24 mouse cellular contexts compared by ENCODE assay signal in the genomic region with DNA sequence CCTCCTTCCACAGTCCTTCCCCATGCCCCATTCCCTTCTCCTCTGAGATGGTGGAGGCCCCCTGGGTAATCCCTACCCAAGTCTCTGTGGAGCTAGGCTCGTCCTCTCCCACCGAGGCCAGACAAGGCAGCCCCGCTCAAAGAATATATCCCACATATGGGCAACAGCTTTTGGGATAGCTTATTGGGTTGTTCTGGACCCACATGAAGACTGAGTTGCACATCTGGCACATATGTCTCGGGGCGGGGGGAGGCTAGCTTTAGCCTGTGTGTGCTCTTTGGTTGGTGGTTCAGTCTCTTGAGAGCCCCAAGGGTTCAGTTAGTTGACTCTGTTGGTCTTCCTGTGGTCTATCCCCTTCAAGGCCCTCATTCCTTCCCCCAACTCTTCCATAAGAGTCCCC. TPM values are rescaled to one million over a fixed set of nuclear protein-coding genes. Genes with fewer than 3 reads are reported as not detected.
A peak's percentile ranks its signal among the peaks of the same experiment; 100 is the strongest.
DNase-seq lines count a peak whose midpoint lies in the region; ATAC-seq and TF ChIP-seq lines count a peak whose summit lies in the region.
"Had no signal": no experiment of that assay in that cellular context is flagged by ENCODE, and none has a peak within 500 bp of the region (broad histone marks: within the 10 kb centered on the region; RNA-seq: fewer than 3 reads in every experiment).

No protein-coding gene starts in this region.

- TF ChIP-seq EP300 in heart, adult 2 months (IDR thresholded peaks at IDR 0.05; ENCODE audit: insufficient read depth, low read depth, low read length), result no peak

- no peak overlapping the region for H3K4me2 ChIP-seq in embryonic facial prominence, embryonic 15.5 days (replicated peaks)
- no peak overlapping the region for H3K4me2 ChIP-seq in heart, embryonic 13.5 days
- no peak overlapping the region for H3K4me2 ChIP-seq in midbrain, embryonic 11.5 days
- H3K4me2 ChIP-seq in midbrain, embryonic 16.5 days (ENCODE audit: low read length), result no peak overlapping the region
- H3K4me2 ChIP-seq: embryonic facial prominence, embryonic 13.5 days; forebrain, embryonic 13.5 days; forebrain, embryonic 15.5 days had no signal

- no peak for DNase-seq in embryonic facial prominence, embryonic 10.5 days (ENCODE audit: low spot score)
- DNase-seq in heart, adult 2 months, result no peak
- DNase-seq in midbrain, embryonic 11.5 days (ENCODE audit: low spot score, missing footprints), result peak; percentile 82
- DNase-seq: adrenal gland, adult 8-10 months; adrenal gland, postnatal 14 days; adrenal gland, postnatal 36 days; B cell, adult 2 months; cerebellum, adult 11-12 months; cerebellum, adult 2 months; cerebellum, adult 9-10 months; cerebellum, postnatal 10 days; cerebellum, postnatal 25 days; forebrain, postnatal 0 days had no signal

- H3K27me3 ChIP-seq in embryonic facial prominence, embryonic 15.5 days, result no peaks in the 10 kb centered on the region
- no peaks in the 10 kb centered on the region for H3K27me3 ChIP-seq in embryonic facial prominence, embryonic 10.5 days (replicated peaks; ENCODE audit: low read depth, poor library complexity, severe bottlenecking)
- H3K27me3 ChIP-seq in heart, embryonic 13.5 days (replicated peaks), result no peaks in the 10 kb centered on the region
- no peaks in the 10 kb centered on the region for H3K27me3 ChIP-seq in heart, adult 2 months (ENCODE audit: control insufficient read depth, insufficient read depth, low read length)
- H3K27me3 ChIP-seq in midbrain, embryonic 11.5 days (ENCODE audit: control insufficient read depth, insufficient read depth, low read length), result no peaks in the 10 kb centered on the region
- H3K27me3 ChIP-seq in midbrain, embryonic 16.5 days (ENCODE audit: control insufficient read depth, insufficient read depth, low read depth, low read length), result no peaks in the 10 kb centered on the region
- H3K27me3 ChIP-seq: CH12.LX; embryonic facial prominence, embryonic 13.5 days; forebrain, embryonic 13.5 days; forebrain, embryonic 15.5 days; Patski had no signal

- 0 out of 2 replicates have a peak, but pooled peaks cover 2% of the 10 kb centered on the region for H3K79me2 ChIP-seq in heart, adult 2 months (replicated peaks; ENCODE audit: control insufficient read depth, insufficient read depth, low read length)

- peaks cover 16% of the 10 kb centered on the region; the same call in 1 of the 2 replicates for H3K4me1 ChIP-seq in embryonic facial prominence, embryonic 15.5 days
- peaks cover 9% of the 10 kb centered on the region; the same call in 1 of the 2 replicates for H3K4me1 ChIP-seq in embryonic facial prominence, embryonic 10.5 days
- peaks cover 88% of the 10 kb centered on the region for H3K4me1 ChIP-seq in heart, embryonic 13.5 days
- peaks cover 5% of the 10 kb centered on the region for H3K4me1 ChIP-seq in heart, adult 2 months (ENCODE audit: control insufficient read depth, insufficient read depth, low read length)
- no peaks in the 10 kb centered on the region for H3K4me1 ChIP-seq in midbrain, embryonic 11.5 days (ENCODE audit: control insufficient read depth, insufficient read depth, low read length)
- no peaks in the 10 kb centered on the region for H3K4me1 ChIP-seq in midbrain, embryonic 16.5 days (ENCODE audit: control insufficient read depth, insufficient read depth, low read length)
- H3K4me1 ChIP-seq: forebrain, embryonic 13.5 days; forebrain, embryonic 15.5 days had no signal

- H3K4me3 ChIP-seq in embryonic facial prominence, embryonic 15.5 days (replicated peaks), result no peak overlapping the region
- H3K4me3 ChIP-seq in embryonic facial prominence, embryonic 10.5 days, result no peak overlapping the region
- H3K4me3 ChIP-seq in heart, embryonic 13.5 days, result no peak overlapping the region
- H3K4me3 ChIP-seq in heart, adult 2 months, result no peak overlapping the region
- no peak overlapping the region for H3K4me3 ChIP-seq in midbrain, embryonic 11.5 days (ENCODE audit: low read depth, low read length)
- no peak overlapping the region for H3K4me3 ChIP-seq in midbrain, embryonic 16.5 days (ENCODE audit: low read depth, low read length)
- H3K4me3 ChIP-seq: embryonic facial prominence, embryonic 13.5 days; forebrain, embryonic 13.5 days; forebrain, embryonic 15.5 days had no signal

- WGBS in embryonic facial prominence, embryonic 15.5 days, result 63% methylated on average over 5 of the region's 5 CpGs
- WGBS in embryonic facial prominence, embryonic 10.5 days, result 87% methylated on average over 5 of the region's 5 CpGs
- WGBS in heart, embryonic 13.5 days, result 80% methylated on average over 5 of the region's 5 CpGs
- 88% methylated on average over 5 of the region's 5 CpGs for WGBS in heart, adult 2 months
- WGBS in midbrain, embryonic 11.5 days, result 88% methylated on average over 5 of the region's 5 CpGs
- 92% methylated on average over 5 of the region's 5 CpGs for WGBS in midbrain, embryonic 16.5 days

- no peak for TF ChIP-seq CTCF in heart, adult 2 months (IDR thresholded peaks at IDR 0.05)

- H3K9me3 ChIP-seq in embryonic facial prominence, embryonic 15.5 days (replicated peaks), result no peaks in the 10 kb centered on the region
- no peaks in the 10 kb centered on the region for H3K9me3 ChIP-seq in embryonic facial prominence, embryonic 10.5 days
- H3K9me3 ChIP-seq in heart, embryonic 13.5 days, result no peaks in the 10 kb centered on the region
- no peaks in the 10 kb centered on the region for H3K9me3 ChIP-seq in midbrain, embryonic 11.5 days (ENCODE audit: control insufficient read depth, low read length)
- no peaks in the 10 kb centered on the region for H3K9me3 ChIP-seq in midbrain, embryonic 16.5 days (replicated peaks; ENCODE audit: control insufficient read depth, low read length, poor library complexity, severe bottlenecking)
- H3K9me3 ChIP-seq: embryonic facial prominence, embryonic 13.5 days; forebrain, embryonic 13.5 days; forebrain, embryonic 15.5 days had no signal

- H3K27ac ChIP-seq in embryonic facial prominence, embryonic 15.5 days (replicated peaks), result no peak overlapping the region
- H3K27ac ChIP-seq in embryonic facial prominence, embryonic 10.5 days (replicated peaks), result no peak overlapping the region
- 0 out of 2 replicates have a peak overlapping the region, but pooled peaks have one; percentile 24 for H3K27ac ChIP-seq in heart, embryonic 13.5 days (replicated peaks)
- no peak overlapping the region for H3K27ac ChIP-seq in heart, adult 2 months
- H3K27ac ChIP-seq in midbrain, embryonic 11.5 days (ENCODE audit: low read depth, low read length), result no peak overlapping the region
- no peak overlapping the region for H3K27ac ChIP-seq in midbrain, embryonic 16.5 days (ENCODE audit: low read length)
- H3K27ac ChIP-seq: embryonic facial prominence, embryonic 13.5 days; forebrain, embryonic 13.5 days; forebrain, embryonic 15.5 days had no signal

- no peak for TF ChIP-seq POLR2A in heart, adult 2 months (IDR thresholded peaks at IDR 0.05; ENCODE audit: insufficient read depth, low read depth, low read length)

- intact Hi-C loops in heart, adult 2 months (cut with DNase I), result loop anchor here (5.0 kb wide), 1 partner anchor 40 kb away; no protein-coding TSS in a partner anchor

- H3K9ac ChIP-seq in embryonic facial prominence, embryonic 15.5 days, result no peak overlapping the region
- H3K9ac ChIP-seq in heart, embryonic 13.5 days, result no peak overlapping the region
- H3K9ac ChIP-seq in heart, adult 2 months (ENCODE audit: low read depth, low read length), result no peak overlapping the region
- no peak overlapping the region for H3K9ac ChIP-seq in midbrain, embryonic 11.5 days (ENCODE audit: low read length)
- H3K9ac ChIP-seq in midbrain, embryonic 16.5 days (ENCODE audit: low read depth, low read length), result no peak overlapping the region
- H3K9ac ChIP-seq: embryonic facial prominence, embryonic 13.5 days; forebrain, embryonic 13.5 days; forebrain, embryonic 15.5 days; forebrain, postnatal 0 days had no signal

- ATAC-seq in embryonic facial prominence, embryonic 15.5 days (ENCODE audit: insufficient number of reproducible peaks, low FRiP score, low TSS enrichment, low read depth), result peak; percentile 39; the same call in 1 of the 2 replicates
- ATAC-seq in heart, embryonic 13.5 days (ENCODE audit: extremely low read depth, insufficient number of reproducible peaks, low FRiP score, low TSS enrichment), result no peak
- ATAC-seq in midbrain, embryonic 11.5 days (ENCODE audit: low FRiP score), result no peak
- ATAC-seq in midbrain, embryonic 16.5 days, result no peak
- ATAC-seq: activated CD4-positive, CD25-positive, alpha-beta regulatory T cell, adult 4 months; CD4-positive, CD25-positive, alpha-beta regulatory T cell, adult 4 months; forebrain, embryonic 13.5 days; forebrain, embryonic 15.5 days; forebrain, postnatal 0 days; Patski had no signal

- H3K36me3 ChIP-seq in embryonic facial prominence, embryonic 15.5 days, result no peaks in the 10 kb centered on the region
- no peaks in the 10 kb centered on the region for H3K36me3 ChIP-seq in embryonic facial prominence, embryonic 10.5 days (replicated peaks)
- peaks cover 3% of the 10 kb centered on the region; the same call in 1 of the 2 replicates for H3K36me3 ChIP-seq in heart, embryonic 13.5 days
- peaks cover 2% of the 10 kb centered on the region; the same call in 1 of the 2 replicates for H3K36me3 ChIP-seq in heart, adult 2 months (ENCODE audit: control insufficient read depth, insufficient read depth, low read length)
- H3K36me3 ChIP-seq in midbrain, embryonic 11.5 days (ENCODE audit: control insufficient read depth, insufficient read depth, low read length), result no peaks in the 10 kb centered on the region
- no peaks in the 10 kb centered on the region for H3K36me3 ChIP-seq in midbrain, embryonic 16.5 days (ENCODE audit: control insufficient read depth, insufficient read depth, low read length)
- H3K36me3 ChIP-seq: embryonic facial prominence, embryonic 13.5 days; forebrain, embryonic 15.5 days; G1E had no signal

RNA-seq across cellular contexts. Expression of a gene that starts 58.9 kb away (rescaled TPM):
- 24.8 and 27.6 TPM in 2 replicates for polyA plus RNA-seq in embryonic facial prominence, embryonic 15.5 days (2015; fragmentation: Nextera tagmentation; extraction: Ambion mirVana)
- 25.3 and 25.8 TPM in 2 replicates for polyA plus RNA-seq in embryonic facial prominence, embryonic 10.5 days (2016; fragmentation: Nextera tagmentation; extraction: Ambion mirVana)
- polyA plus RNA-seq in heart, embryonic 13.5 days (2015; fragmentation: Nextera tagmentation; extraction: Ambion mirVana), result 49.3 and 52.6 TPM in 2 replicates
- 10 to 100 TPM; 33.7 to 35.2 TPM for total RNA-seq in heart, adult 2 months (2021)
- 3.3 and 7.6 TPM in 2 replicates for polyA plus RNA-seq in heart, adult 2 months (2012; rRNA removed)
- polyA plus RNA-seq in midbrain, embryonic 11.5 days (2014; fragmentation: Nextera tagmentation; extraction: Ambion mirVana), result 21.1 and 21.4 TPM in 2 replicates
- 11.2 and 12.7 TPM in 2 replicates for polyA plus RNA-seq in midbrain, embryonic 16.5 days (2015; fragmentation: Nextera tagmentation; extraction: Ambion mirVana)
- total RNA-seq: G1E had no signal
- polyA plus RNA-seq: G1E had no signal
